ENCODE assay signal across 9 mouse cellular contexts in the genomic region with DNA sequence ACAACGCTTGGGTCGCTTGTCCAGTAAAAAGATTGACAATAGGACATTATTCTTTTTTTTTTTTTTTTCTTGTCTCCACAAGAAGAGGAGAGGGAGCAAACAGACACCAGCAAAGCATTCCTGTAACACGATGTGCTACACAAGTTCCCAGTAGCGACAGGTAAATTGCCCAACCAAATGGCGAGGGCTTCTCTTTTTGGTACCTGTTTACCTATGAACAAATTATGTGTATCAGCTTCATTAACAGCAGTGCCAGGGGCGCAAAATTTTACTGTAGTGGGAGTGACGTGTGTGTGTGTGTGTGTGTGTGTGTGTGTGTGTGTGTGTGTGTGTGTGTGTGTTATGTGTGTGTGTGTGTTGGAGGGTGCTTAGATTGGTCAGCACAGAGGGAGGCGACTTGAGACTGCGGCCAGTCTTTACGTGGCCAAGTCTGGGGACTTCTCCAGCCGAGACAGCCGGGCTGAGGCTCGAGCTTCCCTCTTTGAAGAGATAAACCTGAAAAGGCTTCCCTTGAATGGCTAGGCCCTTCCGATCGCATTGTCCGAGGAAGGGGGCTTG.
A peak's percentile ranks its signal among the peaks of the same experiment; 100 is the strongest.
DNase-seq lines count a peak whose midpoint lies in the region; ATAC-seq and TF ChIP-seq lines count a peak whose summit lies in the region.
"Had no signal": no experiment of that assay in that cellular context is flagged by ENCODE, and none has a peak within 500 bp of the region (broad histone marks: within the 10 kb centered on the region; RNA-seq: fewer than 3 reads in every experiment).

No protein-coding gene starts in this region.

- no peak for ATAC-seq in G1E (ENCODE audit: extremely low read depth, insufficient number of reproducible peaks, low FRiP score, poor library complexity, severe bottlenecking)
- peak; percentile 0; the same call in 1 of the 2 replicates for ATAC-seq in midbrain, embryonic 12.5 days (ENCODE audit: low FRiP score, low read depth)

- no peak for TF ChIP-seq CTCF in G1E (IDR thresholded peaks at IDR 0.05; ENCODE audit: low read depth, low read length)

- no peaks in the 10 kb centered on the region for H3K36me3 ChIP-seq in G1E (replicated peaks)
- H3K36me3 ChIP-seq in hindbrain, embryonic 10.5 days: peaks cover 23% of the 10 kb centered on the region
- peaks cover 9% of the 10 kb centered on the region; the same call in 1 of the 2 replicates for H3K36me3 ChIP-seq in midbrain, embryonic 12.5 days

- H3K4me3 ChIP-seq in G1E (ENCODE audit: low read depth, low read length): peak overlapping the region; percentile 70
- H3K4me3 ChIP-seq in hindbrain, embryonic 10.5 days: peak overlapping the region; percentile 85
- H3K4me3 ChIP-seq in midbrain, embryonic 12.5 days: peak overlapping the region; percentile 92

- intact Hi-C loops in heart, postnatal 36 days (cut with DNase I): loop anchor here (10.0 kb wide), 1 partner anchor 495 kb away; the partner anchor contains the start of gene Tmem161b

- WGBS in hindbrain, embryonic 10.5 days: under 1% methylated on average over 16 of the region's 16 CpGs
- WGBS in midbrain, embryonic 12.5 days: under 1% methylated on average over 16 of the region's 16 CpGs

- peak overlapping the region; percentile 99 for H3K27ac ChIP-seq in hindbrain, embryonic 10.5 days
- peak overlapping the region; percentile 100 for H3K27ac ChIP-seq in midbrain, embryonic 12.5 days (replicated peaks)
- H3K27ac ChIP-seq: macrophage had no signal

- no peaks in the 10 kb centered on the region for H3K9me3 ChIP-seq in G1E (replicated peaks)
- no peaks in the 10 kb centered on the region for H3K9me3 ChIP-seq in hindbrain, embryonic 10.5 days
- H3K9me3 ChIP-seq in midbrain, embryonic 12.5 days: no peaks in the 10 kb centered on the region

- DNase-seq in heart, adult 11 months: peak; percentile 69
- DNase-seq in heart, postnatal 36 days: no peak
- DNase-seq in G1E (ENCODE audit: low spot score): no peak
- no peak for DNase-seq in hindbrain, embryonic 10.5 days (ENCODE audit: low spot score)
- DNase-seq in urinary bladder, postnatal 25 days (ENCODE audit: low spot score): no peak
- no peak for DNase-seq in spleen, postnatal 14 days (ENCODE audit: low spot score in 2 of 2)
- no peak for DNase-seq in adrenal gland, postnatal 4 days (ENCODE audit: low spot score in 2 of 2)

- H3K9ac ChIP-seq in midbrain, embryonic 12.5 days (replicated peaks): peak overlapping the region; percentile 100

- H3K4me1 ChIP-seq in G1E (ENCODE audit: insufficient read depth, low read depth, low read length): peaks cover 12% of the 10 kb centered on the region; the same call in 1 of the 2 replicates
- H3K4me1 ChIP-seq in hindbrain, embryonic 10.5 days (replicated peaks): peaks cover 22% of the 10 kb centered on the region; the same call in 1 of the 2 replicates
- H3K4me1 ChIP-seq in midbrain, embryonic 12.5 days: no peaks in the 10 kb centered on the region

- H3K27me3 ChIP-seq in G1E (ENCODE audit: insufficient read depth, low read length): peaks cover 10% of the 10 kb centered on the region; the same call in 1 of the 2 replicates
- H3K27me3 ChIP-seq in hindbrain, embryonic 10.5 days (ENCODE audit: insufficient read depth, poor library complexity, severe bottlenecking): peaks cover 63% of the 10 kb centered on the region
- no peaks in the 10 kb centered on the region for H3K27me3 ChIP-seq in midbrain, embryonic 12.5 days

- peak overlapping the region; percentile 68 for H3K4me2 ChIP-seq in midbrain, embryonic 12.5 days (replicated peaks)
